Mouse (Mus musculus) CH12.LX (cell line): ENCODE results near the gene Gm8267. TPM values are rescaled to one million over a fixed set of nuclear protein-coding genes. Genes with fewer than 3 reads are reported as not detected.
A peak's percentile ranks its signal among the peaks of the same experiment; 100 is the strongest.
"Not testable (repeated sequence)": the region's sequence is repeated elsewhere in the genome, so short reads cannot be mapped to it uniquely, and the experiment has no call there.

Experiments used
- DNase-seq: peaks from one replicate; pipeline ENCODE4 v3.0.0-alpha.2; 2013; ENCODE audit errors: extremely low read depth
- H3K27ac ChIP-seq: 2 replicates; pipeline ENCODE4 v1.5.1; 2012; ENCODE audit warnings: low read depth, mild to moderate bottlenecking, control low read depth, moderate library complexity; ENCODE audit not compliant: insufficient read depth
- H3K27me3 ChIP-seq: replicated peaks from 2 replicates; pipeline ENCODE3; 2012; ENCODE audit warnings: inconsistent platforms
- H3K36me3 ChIP-seq, 2 experiments: replicated peaks in 1 of 2; 2 replicates each; pipeline versions ENCODE3 to v1.6.1; 2012; ENCODE audit warnings: inconsistent platforms in 1 of 2, low read length in 1 of 2, mild to moderate bottlenecking in 1 of 2, mixed read lengths in 1 of 2, moderate library complexity in 1 of 2; ENCODE audit not compliant: control insufficient read depth in 1 of 2, insufficient read depth in 1 of 2
- H3K4me1 ChIP-seq, 2 experiments: 2 replicates each; pipeline ENCODE4 v1.6.1; 2012; ENCODE audit warnings: inconsistent platforms in 1 of 2, moderate library complexity in 1 of 2; ENCODE audit not compliant: insufficient read depth in 2 of 2, control insufficient read depth in 1 of 2
- H3K4me2 ChIP-seq: 2 replicates; pipeline ENCODE4 v1.6.1; 2012; ENCODE audit warnings: low read depth, mild to moderate bottlenecking, control low read depth; ENCODE audit not compliant: poor library complexity, insufficient read depth, severe bottlenecking
- H3K4me3 ChIP-seq, 3 experiments: fragments of 150-350 bp in 1 of 3; sonication (generic) in 1 of 3; replicated peaks in 1 of 3; 2 replicates each; pipeline versions ENCODE3 to v1.5.1; 2011 to 2012; ENCODE audit warnings: low read depth in 2 of 3, low read length in 2 of 3, mild to moderate bottlenecking in 2 of 3, moderate library complexity in 2 of 3, control low read depth in 1 of 3, improper control_type of control experiment in 1 of 3, inconsistent platforms in 1 of 3, mixed read lengths in 1 of 3; ENCODE audit not compliant: poor library complexity in 1 of 3
- H3K79me2 ChIP-seq: replicated peaks from 2 replicates; pipeline ENCODE4 v1.6.1; 2012; ENCODE audit warnings: mild to moderate bottlenecking, moderate library complexity; ENCODE audit not compliant: control insufficient read depth, poor library complexity, insufficient read depth, severe bottlenecking; ENCODE audit errors: extremely low read depth
- H3K9ac ChIP-seq: 2 replicates; pipeline ENCODE4 v1.6.1; 2012; ENCODE audit warnings: low read depth, mild to moderate bottlenecking, control low read depth, moderate library complexity; ENCODE audit not compliant: insufficient read depth
- H3K9me3 ChIP-seq: replicated peaks from 2 replicates; pipeline ENCODE3; 2012; ENCODE audit warnings: low read length, inconsistent platforms, mixed read lengths
- CTCF ChIP-seq, 2 experiments: IDR thresholded peaks in 1 of 2; conservative IDR thresholded peaks in 1 of 2; 2 replicates each; pipeline ENCODE4 v1.5.1; 2011 to 2012; ENCODE audit warnings: low read depth in 2 of 2, low read length in 2 of 2, improper control_type of control experiment in 1 of 2, inconsistent platforms in 1 of 2, mild to moderate bottlenecking in 1 of 2, moderate library complexity in 1 of 2
- MAZ ChIP-seq: IDR thresholded peaks from 2 replicates; pipeline ENCODE4 v1.6.1; 2012; ENCODE audit warnings: low read depth, mild to moderate bottlenecking, inconsistent platforms, low read length, improper control_type of control experiment, moderate library complexity
- RAD21 ChIP-seq: IDR thresholded peaks from 2 replicates; pipeline ENCODE4 v1.6.1; 2011; ENCODE audit warnings: low read depth, mild to moderate bottlenecking, low read length, improper control_type of control experiment, moderate library complexity
- ZKSCAN1 ChIP-seq: IDR thresholded peaks from 2 replicates; pipeline ENCODE4 v1.6.1; 2012; ENCODE audit warnings: low read depth, inconsistent platforms, low read length, improper control_type of control experiment, borderline replicate concordance
- dilution Hi-C: fragments of 300-500 bp; cut with MboI; formaldehyde crosslinking; loops from 2 replicates; pipeline ENCODE4 v1.14.3; 2020; ENCODE audit warnings: low sequenced_read_pairs; ENCODE audit not compliant: extremely low pct_unique_long_range_greater_than_20kb, extremely low pct_ligation_motif_present
- in situ Hi-C: fragments of 300-500 bp; cut with MboI; formaldehyde crosslinking; loops from 3 replicates; pipeline ENCODE4 v1.14.3; 2019; ENCODE audit warnings: low sequenced_read_pairs, low pct_ligation_motif_present, low pct_unique_long_range_greater_than_20kb, mixed read lengths
- polyA plus RNA-seq: library from polyadenylated mRNA; unstranded; fragments of >175 nt; gene quantifications from 2 replicates; pipeline ENCODE4 v1.2.1, GENCODE M21; 2012; ENCODE audit warnings: low read depth; ENCODE audit not compliant: insufficient read length
- total RNA-seq, 2 experiments: library from RNA; depleted of rRNA; stranded (reverse); fragments of 300-350 nt in 1 of 2; fragments of >200 nt in 1 of 2; gene quantifications; 2 replicates each; pipeline ENCODE4 v1.2.3; 2012 to 2014

Gene Gm8267
- total RNA-seq (2012; rRNA removed) (0.13 TPM in 1 of 2 replicates, not detected in the other), total RNA-seq (2014; rRNA removed) (not detected in 2 replicates), polyA plus RNA-seq (not detected in 2 replicates)

DNA sequence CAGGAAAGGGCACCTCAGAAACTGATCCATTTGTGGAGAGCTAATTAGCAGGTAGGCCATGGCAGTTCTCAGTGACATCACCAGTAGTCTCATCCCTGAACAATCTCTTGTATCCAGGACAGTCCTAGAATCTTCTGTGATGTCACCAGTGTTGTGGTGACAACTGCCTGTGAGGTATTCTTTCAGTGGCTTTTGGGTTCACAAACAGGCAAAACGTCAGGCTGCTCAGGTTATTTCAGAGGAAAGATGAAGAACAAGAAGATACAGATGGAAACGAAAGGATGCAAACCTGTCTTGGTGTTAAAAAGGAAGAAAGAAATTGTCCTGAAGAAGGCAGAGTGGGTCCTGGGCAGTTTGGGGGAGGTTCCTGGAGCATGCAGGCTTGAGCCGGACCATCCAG, at the start of gene Gm8267:
Gene Gm8267 (minus strand): TSS at position 101 of the 400 bp plus-strand sequence.
- no peak within 1 kb of the TSS for H3K4me3 ChIP-seq
- no peaks in the 10 kb centered on the region for H3K36me3 ChIP-seq
- H3K27me3 ChIP-seq, result no peaks in the 10 kb centered on the region
- H3K4me2 ChIP-seq, result no peak within 1 kb of the TSS
- TF ChIP-seq ZKSCAN1 (no peak), MAZ (no peak)
- TF ChIP-seq, all 38 proteins: peak for 0
- no peak within 1 kb of the TSS for H3K27ac ChIP-seq
- H3K79me2 ChIP-seq, result no peaks in the 10 kb centered on the region
- DNase-seq, result no peak
- in situ Hi-C loops (no loop called here), dilution Hi-C loops (no loop called here)
- H3K4me1 ChIP-seq, result no peaks in the 10 kb centered on the region
- H3K9me3 ChIP-seq, result no peaks in the 10 kb centered on the region
- H3K9ac ChIP-seq, result no peak within 1 kb of the TSS

DNA sequence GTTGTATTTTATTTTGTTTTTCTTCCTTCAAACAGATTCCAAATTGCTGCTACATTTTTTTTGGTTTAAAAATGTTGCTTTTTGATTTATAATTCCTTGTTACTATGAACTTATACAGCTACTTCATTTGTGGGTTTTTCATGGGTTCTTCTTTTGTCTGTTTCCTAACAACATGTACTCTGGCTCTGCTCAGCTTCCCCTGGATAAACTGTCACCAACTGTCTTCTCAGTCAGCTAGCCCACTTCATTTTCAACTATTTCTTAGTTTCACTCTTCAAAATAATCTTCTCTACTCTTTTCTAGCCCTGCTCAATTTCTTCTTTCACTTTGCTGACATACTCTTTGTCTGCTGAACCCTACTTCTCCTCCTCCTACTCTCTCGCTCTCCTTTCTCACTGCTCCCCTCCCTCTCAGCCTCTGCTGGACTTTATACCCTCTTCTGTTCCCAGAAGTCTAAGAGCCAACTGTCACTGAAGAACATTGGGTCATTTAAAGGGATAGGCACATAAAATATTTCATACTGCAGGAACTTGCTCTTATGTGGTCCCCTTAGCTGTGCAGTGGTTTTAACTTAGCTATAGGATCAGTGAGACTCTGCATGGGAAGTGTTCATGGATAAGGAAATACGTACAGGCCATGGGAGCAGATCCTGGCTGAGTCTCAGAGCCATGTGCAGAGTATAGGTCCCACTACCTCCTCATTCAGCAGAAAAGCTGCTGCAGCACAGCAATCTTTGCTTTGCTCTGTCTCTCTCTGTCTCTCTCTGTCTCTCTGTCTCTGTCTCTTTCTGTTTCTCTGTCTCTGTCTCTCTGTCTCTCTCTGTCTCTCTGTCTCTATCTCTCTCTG, 39.6 kb upstream of the Gm8267 start:
- H3K4me1 ChIP-seq, DNase-seq, H3K9me3 ChIP-seq, H3K79me2 ChIP-seq, H3K4me2 ChIP-seq, dilution Hi-C loops, in situ Hi-C loops, H3K36me3 ChIP-seq, H3K27ac ChIP-seq, H3K9ac ChIP-seq, H3K4me3 ChIP-seq, H3K27me3 ChIP-seq: not testable (repeated sequence)

DNA sequence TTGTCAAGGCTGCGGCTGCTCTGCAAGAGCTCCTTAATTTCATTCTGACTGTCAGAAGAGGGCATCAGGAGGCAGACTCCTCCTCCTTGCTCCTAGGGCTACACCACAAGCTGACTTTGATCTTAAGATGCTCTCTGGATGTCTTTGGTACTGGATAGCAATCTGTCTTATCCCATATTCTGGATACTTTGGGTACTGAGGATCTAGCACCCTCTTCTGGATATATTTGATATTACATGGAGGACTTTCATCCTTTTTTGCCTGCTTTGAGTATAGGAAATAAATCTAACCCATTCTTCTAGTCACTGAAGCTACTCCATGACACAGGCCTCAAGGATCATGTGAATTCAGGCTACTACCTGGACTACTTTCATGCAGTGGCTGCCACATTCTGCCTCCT, 7.4 kb downstream of the Gm8267 start:
- H3K4me1 ChIP-seq, DNase-seq, H3K4me2 ChIP-seq, H3K27me3 ChIP-seq, H3K27ac ChIP-seq, H3K79me2 ChIP-seq, H3K4me3 ChIP-seq, H3K9me3 ChIP-seq, H3K36me3 ChIP-seq, dilution Hi-C loops, in situ Hi-C loops, H3K9ac ChIP-seq: not testable (repeated sequence)
- TF ChIP-seq CTCF (conservative IDR thresholded peaks at IDR 0.05 in 1 of 2, IDR thresholded peaks at IDR 0.05 in 1 of 2; ENCODE audit: low read depth in 2 of 2, low read length in 2 of 2) (peak; percentile 17 to 42; a peak in 2 of 4 replicates), RAD21 (peak; percentile 31)

DNA sequence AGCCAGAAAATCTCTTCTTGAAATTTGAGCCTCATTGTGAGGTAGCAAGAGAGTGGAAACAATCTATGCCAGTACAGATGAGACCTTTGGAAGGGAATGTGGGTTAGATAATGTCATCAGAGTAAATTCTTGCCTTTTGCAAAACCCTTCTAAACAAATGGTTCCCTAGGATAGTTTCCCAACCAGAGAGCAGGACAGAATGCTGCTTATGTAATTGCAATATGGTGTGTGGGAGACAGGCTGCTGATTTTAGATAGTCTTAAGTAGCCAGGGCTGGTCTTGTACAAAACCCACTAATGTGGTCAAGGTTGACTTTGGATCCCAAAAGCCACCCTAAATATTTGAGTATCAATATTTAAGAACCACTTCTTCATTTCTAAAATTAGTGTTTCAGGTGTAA, 19.4 kb downstream of the Gm8267 start:
- H3K79me2 ChIP-seq, H3K27me3 ChIP-seq, H3K36me3 ChIP-seq, dilution Hi-C loops, H3K4me1 ChIP-seq, H3K27ac ChIP-seq, H3K9ac ChIP-seq, H3K9me3 ChIP-seq, DNase-seq, in situ Hi-C loops, H3K4me3 ChIP-seq, H3K4me2 ChIP-seq: not testable (repeated sequence)

DNA sequence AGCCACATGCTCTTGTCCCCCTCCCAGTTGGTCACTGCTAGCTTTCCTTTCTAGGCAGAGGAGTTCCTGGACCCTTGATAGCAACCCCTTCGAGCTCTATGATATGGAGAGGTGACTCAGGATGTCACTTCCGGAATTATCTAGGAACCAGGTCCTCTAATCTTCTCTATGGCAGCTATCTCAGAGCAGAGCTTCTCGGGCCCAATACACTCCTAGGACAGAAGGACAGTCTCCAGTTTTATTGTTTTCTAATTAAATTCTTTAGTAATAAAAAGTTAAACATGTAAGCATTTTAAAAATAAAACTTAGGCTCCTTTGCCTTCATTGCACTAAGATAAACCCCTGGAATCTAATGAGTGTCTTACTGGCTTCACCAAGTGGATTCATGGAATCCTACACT, 43.8 kb downstream of the Gm8267 start, which contains the start of gene Gm8257:
Gene Gm8257 (minus strand): TSS at position 101 of the 400 bp plus-strand sequence.
- in situ Hi-C loops, H3K27ac ChIP-seq, DNase-seq, H3K4me3 ChIP-seq, H3K79me2 ChIP-seq, H3K9ac ChIP-seq, H3K9me3 ChIP-seq, H3K27me3 ChIP-seq, dilution Hi-C loops, H3K36me3 ChIP-seq, H3K4me2 ChIP-seq, H3K4me1 ChIP-seq: not testable (repeated sequence)
